Mouse (Mus musculus): Measurements from ENCODE around the gene Prlhr.

DNA sequence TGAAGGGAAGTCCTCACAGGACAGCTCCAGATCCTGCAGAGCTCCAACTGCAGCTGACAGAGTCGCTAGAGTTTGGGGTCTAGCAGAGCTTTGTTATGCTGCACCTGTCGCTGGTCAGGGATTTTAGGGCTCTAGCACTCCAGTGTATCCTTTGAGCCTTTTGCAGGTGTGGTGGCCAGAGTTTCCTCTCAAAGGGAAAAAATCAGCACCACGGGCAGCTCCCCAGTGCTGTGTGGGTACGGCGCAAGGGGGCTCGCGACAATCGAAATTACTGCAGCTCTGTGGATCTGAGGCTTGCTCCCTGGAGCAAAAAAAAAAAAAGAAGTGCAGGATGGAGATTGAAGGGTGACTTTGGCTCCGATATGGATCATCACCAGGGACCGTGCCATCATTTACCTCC is 742 bp upstream of the Prlhr start:
- TF ChIP-seq HCFC1 (IDR thresholded peaks at IDR 0.05; ENCODE audit: borderline replicate concordance, insufficient read depth, low read length): no peak
- no peak for TF ChIP-seq MAFK (IDR thresholded peaks at IDR 0.05; ENCODE audit: insufficient read depth, low read depth, low read length)
- TF ChIP-seq ZC3H11A (IDR thresholded peaks at IDR 0.05; ENCODE audit: borderline replicate concordance, low read depth, low read length): 0 out of 2 replicates have a peak, but pooled peaks have one; percentile 5
- no peak for TF ChIP-seq ZNF384 (IDR thresholded peaks at IDR 0.05; ENCODE audit: low read depth, low read length)

Measured in ES-E14 (cell line).